Mouse (Mus musculus) gastrocnemius, postnatal 14 days (tissue): ENCODE measurements around the gene Gm17349. TPM values are rescaled to one million over a fixed set of nuclear protein-coding genes. Genes with fewer than 3 reads are reported as not detected.

Experiments
- DNase-seq: peaks from one replicate; pipeline ENCODE4 v3.0.0; 2021; ENCODE audit warnings: mixed read lengths
- intact Hi-C: fragments of 180-260 bp; cut with DNase I; formaldehyde crosslinking; loops from one replicate; pipeline ENCODE4 v1.15.1; 2025; ENCODE audit warnings: low total_unique reads
- total RNA-seq, 2 experiments: library from RNA; stranded (reverse); gene quantifications; 2 replicates each; pipeline ENCODE4 v1.2.3; 2021

Gm17349 gene
- total RNA-seq, 2 experiments from 2014 or later, result 1.7 to 1.9 TPM

DNA sequence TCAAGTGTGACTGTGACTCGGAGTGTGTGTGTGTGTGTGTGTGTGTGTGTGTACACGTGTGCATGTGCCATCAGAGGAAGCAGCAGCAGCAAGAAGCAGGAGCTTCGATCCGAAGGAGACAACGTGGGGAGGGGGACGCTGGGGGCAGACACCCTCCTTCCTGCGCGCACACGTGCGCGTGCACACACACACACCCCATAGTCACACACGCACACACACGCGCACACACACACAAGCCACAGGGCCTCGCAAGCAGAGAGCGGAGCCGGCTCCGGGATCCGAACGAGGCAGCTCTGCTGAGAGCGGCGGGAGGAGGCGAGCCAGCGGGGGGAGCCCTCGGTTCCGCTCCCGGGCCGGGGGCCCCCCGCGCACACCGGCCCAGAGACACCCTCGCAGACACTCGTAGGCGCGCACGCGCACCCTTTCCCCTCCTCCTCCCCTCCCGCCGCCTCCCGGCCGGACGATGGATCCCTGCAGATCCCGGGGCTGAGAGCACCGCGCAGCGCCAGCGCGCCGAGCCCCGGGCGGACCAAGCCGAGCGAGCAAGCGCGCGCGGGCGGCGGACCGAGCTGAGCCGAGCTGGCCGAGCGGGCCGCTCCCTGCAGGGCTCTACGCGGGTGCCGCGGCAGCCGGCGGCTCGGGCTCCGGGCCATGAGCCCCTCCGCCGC lies 35.0 kb downstream of the Gm17349 start, which contains the start of gene Asic1:
Gene Asic1 (plus strand): TSS at position 215 of the 668 bp plus-strand sequence.
- intact Hi-C loops, result no loop called here

DNA sequence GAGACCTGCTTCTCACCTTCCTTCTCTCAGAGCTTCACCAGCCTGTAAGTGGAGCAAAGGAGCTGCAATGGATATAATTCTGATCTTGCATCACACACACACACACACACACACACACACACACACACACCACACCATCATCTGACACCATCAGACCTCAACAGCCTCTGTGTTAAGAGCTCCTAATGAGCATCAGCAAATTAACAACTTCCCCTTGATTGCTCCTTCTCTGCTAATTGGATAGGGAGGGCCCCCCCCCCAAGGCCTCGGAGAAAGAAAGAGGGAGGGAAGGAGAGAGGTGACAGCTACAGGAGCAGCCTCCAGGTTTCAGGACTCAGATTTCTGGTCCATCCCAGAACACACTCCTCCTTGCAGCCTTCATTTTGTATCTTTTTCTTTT lies 35.9 kb downstream of the Gm17349 start:
- no peak for DNase-seq
- intact Hi-C loops, result loop anchor here (2.0 kb wide), 1 partner anchor 73 kb away; no protein-coding TSS in a partner anchor

More for the DNA sequence above, 35.0 kb downstream of the Gm17349 start, which contains the start of gene Asic1:
- peak; percentile 79 for DNase-seq

DNA sequence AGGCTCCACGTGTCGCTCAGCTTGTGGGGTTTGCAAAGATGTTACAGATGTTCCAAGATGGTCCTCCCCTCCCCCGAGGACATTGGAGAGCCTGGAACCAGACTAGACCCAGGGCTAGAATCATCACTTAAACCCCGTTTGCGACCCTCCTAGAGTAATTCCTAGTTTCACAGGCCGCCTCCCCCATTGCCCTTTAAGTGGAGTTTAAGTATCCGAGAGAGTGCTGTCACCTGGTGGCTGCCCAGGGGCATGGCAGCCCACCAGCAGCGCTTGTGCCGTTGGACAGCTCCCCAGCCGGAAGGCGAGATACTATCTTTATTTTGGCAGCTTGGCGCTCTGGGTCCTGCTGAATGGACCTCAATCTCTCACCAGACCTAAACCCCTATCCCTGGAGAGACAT lies 36.4 kb downstream of the Gm17349 start:
- intact Hi-C loops, result loop anchor here (2.0 kb wide), 1 partner anchor 72 kb away; no protein-coding TSS in a partner anchor
- DNase-seq, result peak; percentile 78

GRCm38 (mm10) chr15:99667544-99667943 lies 37.7 kb downstream of the Gm17349 start:
- DNase-seq, result no peak
- intact Hi-C loops, result no loop called here

GRCm38 (mm10) chr15:99664600-99665451 lies 40.5 kb downstream of the Gm17349 start:
- DNase-seq, result peak; percentile 57
- intact Hi-C loops, result no loop called here

DNA sequence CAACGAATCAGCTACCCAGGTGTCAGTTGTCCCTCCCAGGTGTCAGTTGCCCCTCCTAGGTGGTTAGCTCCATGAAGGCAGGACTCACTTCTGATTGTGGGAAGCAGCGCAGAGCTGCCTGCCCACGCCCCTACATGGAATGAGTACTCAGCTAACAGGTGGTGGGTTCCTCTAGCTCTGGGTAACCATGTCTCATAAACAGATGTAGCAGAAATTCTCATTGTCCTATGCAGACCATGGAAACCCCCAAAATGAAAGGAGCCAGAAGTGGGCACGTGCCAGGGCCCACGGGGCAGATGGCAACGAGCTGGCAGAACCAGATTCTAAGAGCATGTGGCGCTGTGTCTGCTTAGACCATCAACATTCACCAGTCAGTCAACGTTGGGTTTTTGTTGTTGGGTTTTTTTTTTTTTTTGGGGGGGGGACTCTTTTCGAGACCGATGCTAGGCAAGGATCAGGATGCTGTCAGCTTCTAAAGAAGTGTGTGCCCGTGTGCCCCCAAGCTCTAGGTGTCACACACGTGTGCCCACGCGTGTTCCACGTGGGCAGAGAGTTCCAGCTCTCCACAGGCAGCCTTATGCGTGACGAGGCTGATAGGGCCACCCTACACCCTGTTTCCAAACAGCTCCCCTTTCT lies 41.2 kb downstream of the Gm17349 start:
- intact Hi-C loops, result no loop called here
- no peak for DNase-seq

DNA sequence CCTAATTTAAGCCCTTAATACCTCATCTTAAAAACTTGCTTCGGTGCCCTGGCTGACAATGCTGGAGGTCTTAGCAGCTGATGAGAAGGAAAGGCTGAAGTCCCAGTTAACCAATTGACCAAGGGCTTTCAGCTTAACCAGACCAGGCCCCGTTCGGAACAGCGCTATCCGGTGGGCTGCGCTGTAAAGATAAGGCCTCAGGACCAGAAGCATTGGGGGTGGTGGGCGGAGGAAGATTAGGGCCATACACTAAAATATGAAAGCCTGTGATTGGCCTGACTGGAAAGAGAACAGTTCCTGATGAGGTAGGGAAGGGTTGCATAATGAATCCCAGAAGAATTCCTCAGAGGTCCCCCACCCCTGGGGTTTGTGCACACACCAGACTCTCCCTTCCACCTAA lies 42.9 kb downstream of the Gm17349 start:
- DNase-seq, result no peak
- intact Hi-C loops, result no loop called here

GRCm38 (mm10) chr15:99661121-99661830 lies 44.0 kb downstream of the Gm17349 start:
- DNase-seq, result no peak
- intact Hi-C loops, result no loop called here

- intact Hi-C loops, result no loop called here
- no peak for DNase-seq
Observed at GRCm38 (mm10) chr15:99658437-99658836, 46.9 kb downstream of the Gm17349 start.

- no peak for DNase-seq
- intact Hi-C loops, result no loop called here
Observed at GRCm38 (mm10) chr15:99655956-99656355, 49.3 kb downstream of the Gm17349 start.

GRCm38 (mm10) chr15:99653876-99654275 lies 51.4 kb downstream of the Gm17349 start:
- intact Hi-C loops, result no loop called here
- DNase-seq, result no peak

GRCm38 (mm10) chr15:99653291-99653690 lies 52.0 kb downstream of the Gm17349 start:
- DNase-seq, result no peak
- intact Hi-C loops, result no loop called here

Other genes starting within 250 kb of the Gm17349 start
- 1 to 10 TPM; 8.5 to 10.0 TPM for gene Nckap5l, start 247.7 kb downstream of the Gm17349 start, total RNA-seq
- gene Bcdin3d, start 230.8 kb downstream of the Gm17349 start, total RNA-seq, result 1 to 10 TPM; 3.9 to 5.0 TPM
- gene Faim2, start 177.3 kb downstream of the Gm17349 start, total RNA-seq, result under 1 TPM; 0.14 to 0.16 TPM
- not detected for gene Aqp2, start 126.4 kb downstream of the Gm17349 start, total RNA-seq
- not detected for gene Aqp5, start 114.7 kb downstream of the Gm17349 start, total RNA-seq
- not detected for gene Aqp6, start 104.1 kb downstream of the Gm17349 start, total RNA-seq
- 1 to 10 TPM; 7.5 to 8.7 TPM for gene Racgap1, start 53.8 kb downstream of the Gm17349 start, total RNA-seq
- gene Asic1, start 35.1 kb downstream of the Gm17349 start, total RNA-seq, result 1 to 10 TPM in 1 of 2 experiments, under 1 TPM in 1; 0.69 to 1.0 TPM
- 10 to 100 TPM in 1 of 2 experiments, 1 to 10 TPM in 1; 9.4 to 11.5 TPM for gene Smarcd1, start 3.4 kb downstream of the Gm17349 start, total RNA-seq
- gene Gpd1, start 12.0 kb upstream of the Gm17349 start, total RNA-seq, result 100 to 1,000 TPM; 487 to 557 TPM
- 100 to 1,000 TPM; 182 TPM for gene Cox14, start 20.1 kb upstream of the Gm17349 start, total RNA-seq
- gene Cers5, start 67.4 kb upstream of the Gm17349 start, total RNA-seq, result 10 to 100 TPM; 10.4 to 10.6 TPM
- gene Lima1, start 170.0 kb upstream of the Gm17349 start, total RNA-seq, result 10 to 100 TPM; 16.8 to 23.0 TPM